Mouse (Mus musculus): Measurements from ENCODE around the gene Tacc2. TPM values are rescaled to one million over a fixed set of nuclear protein-coding genes. Genes with fewer than 3 reads are reported as not detected.

The Tacc2 gene
- polyA plus RNA-seq, 1 experiment from 2014 or later: 17.3 TPM

DNA sequence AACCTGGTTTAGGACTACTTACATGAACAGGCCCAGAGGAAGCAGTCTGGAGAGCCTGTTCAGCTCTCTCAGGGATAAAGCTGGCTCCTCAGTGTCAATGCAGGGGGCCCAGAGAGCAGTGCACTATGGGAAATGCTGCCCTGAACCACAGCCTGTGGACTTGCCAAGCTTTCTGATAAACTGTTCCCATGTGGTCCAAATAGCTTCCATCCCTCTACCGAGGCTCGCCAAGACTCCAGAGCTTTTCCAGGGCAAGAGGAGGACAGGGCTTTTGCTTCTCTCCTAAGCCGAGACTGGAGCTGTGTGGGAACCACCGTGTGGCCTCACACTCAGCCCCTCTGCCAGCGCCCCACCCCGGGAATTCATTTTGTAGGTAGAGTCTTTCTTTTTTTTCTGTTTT, 101.2 kb downstream of the Tacc2 start:
- Histone ChIP-seq H3K36me3 (ENCODE audit: control insufficient read depth, insufficient read depth, low read length) (no peaks in the 10 kb centered on the region; the same call in 1 of the 2 replicates), H3K4me2 (no peak overlapping the region), H3K27ac (ENCODE audit: low read depth, low read length) (no peak overlapping the region), H3K4me1 (replicated peaks; ENCODE audit: control insufficient read depth, insufficient read depth, low read length) (peaks cover 4% of the 10 kb centered on the region; the same call in 1 of the 2 replicates), H3K9me3 (ENCODE audit: control insufficient read depth, low read length) (no peaks in the 10 kb centered on the region), H3K27me3 (replicated peaks; ENCODE audit: control insufficient read depth, insufficient read depth, low read length) (no peaks in the 10 kb centered on the region), H3K4me3 (ENCODE audit: low read depth, low read length) (no peak overlapping the region), H3K9ac (ENCODE audit: low read depth, low read length) (no peak overlapping the region)
- WGBS: 88% methylated on average over 6 of the region's 6 CpGs
- DNase-seq (ENCODE audit: low spot score) (no peak), ATAC-seq (replicated peaks; ENCODE audit: low FRiP score) (no peak)

DNA sequence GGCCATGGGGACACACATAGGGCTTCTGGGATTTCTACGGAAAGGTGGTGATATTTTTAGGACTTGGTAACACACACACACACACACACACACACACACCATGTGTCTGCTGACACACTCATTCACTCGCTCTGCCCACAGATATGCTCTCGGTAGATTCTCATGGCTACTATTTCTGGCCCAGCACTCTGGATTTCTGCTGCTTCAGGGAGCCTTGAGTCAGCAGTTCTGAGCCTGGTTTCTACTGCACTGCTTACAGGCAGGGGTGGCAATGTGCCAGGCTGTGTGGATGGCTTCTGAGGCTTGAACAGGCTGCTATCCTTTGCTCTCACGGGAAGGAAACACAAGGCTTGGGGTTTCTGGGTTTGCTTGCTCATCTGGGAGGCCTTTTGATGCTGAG, 104.6 kb downstream of the Tacc2 start:
- ATAC-seq (replicated peaks; ENCODE audit: low FRiP score) (no peak), DNase-seq (ENCODE audit: low spot score) (no peak)
- Histone ChIP-seq H3K27ac (ENCODE audit: low read depth, low read length) (no peak overlapping the region), H3K4me2 (no peak overlapping the region), H3K27me3 (replicated peaks; ENCODE audit: control insufficient read depth, insufficient read depth, low read length) (no peaks in the 10 kb centered on the region), H3K4me3 (ENCODE audit: low read depth, low read length) (no peak overlapping the region), H3K4me1 (replicated peaks; ENCODE audit: control insufficient read depth, insufficient read depth, low read length) (no peaks in the 10 kb centered on the region), H3K9ac (ENCODE audit: low read depth, low read length) (no peak overlapping the region), H3K36me3 (ENCODE audit: control insufficient read depth, insufficient read depth, low read length) (no peaks in the 10 kb centered on the region), H3K9me3 (ENCODE audit: control insufficient read depth, low read length) (no peaks in the 10 kb centered on the region)
- WGBS: 78% methylated on average over 4 of the region's 4 CpGs

GRCm38 (mm10) chr7:130688601-130689000, 111.4 kb downstream of the Tacc2 start:
- H3K4me1 ChIP-seq (replicated peaks; ENCODE audit: control insufficient read depth, insufficient read depth, low read length): 0 out of 2 replicates have a peak, but pooled peaks cover 3% of the 10 kb centered on the region
- H3K4me3 ChIP-seq (ENCODE audit: low read depth, low read length): no peak overlapping the region
- no peak overlapping the region for H3K9ac ChIP-seq (ENCODE audit: low read depth, low read length)
- no peak overlapping the region for H3K27ac ChIP-seq (ENCODE audit: low read depth, low read length)
- no peak for ATAC-seq (replicated peaks; ENCODE audit: low FRiP score)
- H3K9me3 ChIP-seq (ENCODE audit: control insufficient read depth, low read length): no peaks in the 10 kb centered on the region
- H3K27me3 ChIP-seq (replicated peaks; ENCODE audit: control insufficient read depth, insufficient read depth, low read length): peaks cover 8% of the 10 kb centered on the region; the same call in 1 of the 2 replicates
- no peaks in the 10 kb centered on the region for H3K36me3 ChIP-seq (ENCODE audit: control insufficient read depth, insufficient read depth, low read length)
- 68% methylated on average over 4 of the region's 4 CpGs for WGBS
- no peak overlapping the region for H3K4me2 ChIP-seq
- no peak for DNase-seq (ENCODE audit: low spot score)

DNA sequence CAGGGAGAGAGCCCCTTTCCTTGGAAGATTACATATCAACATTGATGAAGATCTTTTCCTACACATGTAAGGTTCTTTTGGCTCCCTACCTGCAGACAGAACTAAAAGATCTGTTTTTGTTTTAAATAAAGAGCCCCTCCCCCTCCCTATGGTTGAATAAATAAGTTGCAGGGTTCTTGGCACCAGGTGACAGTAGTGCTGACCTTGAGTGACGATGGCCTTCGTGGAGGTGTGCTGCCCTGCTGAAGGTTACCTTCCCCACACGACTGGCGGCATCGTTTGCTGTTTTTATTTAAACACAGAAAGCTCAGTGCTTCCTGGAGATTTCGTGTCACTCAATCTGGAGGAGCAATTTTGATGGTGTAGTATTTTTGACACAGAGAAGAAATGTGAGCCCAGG, 113.6 kb downstream of the Tacc2 start:
- 75% methylated on average over 6 of the region's 6 CpGs for WGBS
- Histone ChIP-seq H3K9ac (ENCODE audit: low read depth, low read length) (no peak overlapping the region), H3K4me3 (ENCODE audit: low read depth, low read length) (no peak overlapping the region), H3K27ac (ENCODE audit: low read depth, low read length) (no peak overlapping the region), H3K27me3 (replicated peaks; ENCODE audit: control insufficient read depth, insufficient read depth, low read length) (peaks cover 8% of the 10 kb centered on the region; the same call in 1 of the 2 replicates), H3K9me3 (ENCODE audit: control insufficient read depth, low read length) (no peaks in the 10 kb centered on the region), H3K36me3 (ENCODE audit: control insufficient read depth, insufficient read depth, low read length) (no peaks in the 10 kb centered on the region), H3K4me2 (no peak overlapping the region), H3K4me1 (replicated peaks; ENCODE audit: control insufficient read depth, insufficient read depth, low read length) (peaks cover 6% of the 10 kb centered on the region; the same call in 1 of the 2 replicates)
- ATAC-seq (replicated peaks; ENCODE audit: low FRiP score): no peak
- DNase-seq (ENCODE audit: low spot score): no peak

DNA sequence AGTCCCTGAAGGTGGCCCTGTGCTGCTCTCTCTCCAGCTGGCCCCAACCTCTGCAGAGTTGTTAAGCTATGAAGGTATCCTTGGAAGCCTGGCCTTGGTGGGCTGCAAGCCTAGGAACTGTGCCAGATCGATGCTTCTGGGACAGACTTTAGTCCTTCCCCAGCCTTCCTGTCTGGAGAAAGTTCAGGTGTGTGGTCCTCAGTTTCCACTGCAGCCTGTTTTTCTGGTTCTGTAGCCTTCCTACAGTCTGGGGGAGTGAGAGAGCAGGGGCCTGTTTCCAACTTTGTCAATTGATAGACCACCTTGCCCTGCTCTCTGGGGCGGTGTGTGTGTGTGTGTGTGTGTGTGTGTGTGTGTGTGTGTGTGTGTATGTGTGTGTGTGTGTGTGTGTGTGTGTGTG, 114.7 kb downstream of the Tacc2 start:
- no peak for DNase-seq (ENCODE audit: low spot score)
- Histone ChIP-seq H3K9ac (ENCODE audit: low read depth, low read length) (no peak overlapping the region), H3K4me2 (no peak overlapping the region; the same call in 1 of the 2 replicates), H3K36me3 (ENCODE audit: control insufficient read depth, insufficient read depth, low read length) (no peaks in the 10 kb centered on the region), H3K9me3 (ENCODE audit: control insufficient read depth, low read length) (no peaks in the 10 kb centered on the region), H3K4me1 (replicated peaks; ENCODE audit: control insufficient read depth, insufficient read depth, low read length) (peaks cover 6% of the 10 kb centered on the region; the same call in 1 of the 2 replicates), H3K27ac (ENCODE audit: low read depth, low read length) (no peak overlapping the region), H3K27me3 (replicated peaks; ENCODE audit: control insufficient read depth, insufficient read depth, low read length) (peaks cover 8% of the 10 kb centered on the region; the same call in 1 of the 2 replicates), H3K4me3 (ENCODE audit: low read depth, low read length) (no peak overlapping the region)
- no peak for ATAC-seq (replicated peaks; ENCODE audit: low FRiP score)
- WGBS: 51% methylated on average over 2 of the region's 2 CpGs

DNA sequence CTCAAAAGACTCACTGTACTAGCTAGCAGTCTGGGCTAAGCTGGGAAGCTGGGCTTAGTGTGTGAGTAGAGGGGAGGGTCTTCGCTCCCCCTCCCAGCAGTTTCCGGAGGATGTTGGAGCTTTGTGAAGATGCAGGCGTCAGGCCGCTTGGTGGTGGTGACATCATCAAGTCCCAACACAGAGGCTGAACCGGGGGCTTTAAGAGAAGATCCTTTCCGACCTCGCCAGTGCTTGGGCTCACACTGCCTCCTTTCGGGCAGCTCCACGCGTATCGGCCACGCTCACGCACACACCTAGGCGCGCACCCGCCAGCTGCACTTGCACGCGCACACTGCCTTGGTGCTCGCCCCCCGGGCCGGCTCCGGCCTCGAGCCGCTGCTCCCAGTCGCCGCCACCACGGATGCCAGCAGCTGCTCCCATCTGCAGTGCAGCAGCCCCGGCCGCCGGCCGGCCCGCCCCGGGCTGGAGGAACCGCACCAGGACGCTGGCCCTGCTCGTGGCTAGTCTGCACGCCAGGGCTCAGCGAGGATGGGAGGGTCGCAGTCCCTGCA, 115.2 kb downstream of the Tacc2 start:
- ATAC-seq (replicated peaks; ENCODE audit: low FRiP score) (peak; percentile 53), DNase-seq (ENCODE audit: low spot score) (peak; percentile 69)
- Histone ChIP-seq H3K4me3 (ENCODE audit: low read depth, low read length) (peak overlapping the region; percentile 57), H3K4me2 (peak overlapping the region; percentile 62), H3K9ac (ENCODE audit: low read depth, low read length) (peak overlapping the region; percentile 70), H3K27me3 (replicated peaks; ENCODE audit: control insufficient read depth, insufficient read depth, low read length) (peaks cover 8% of the 10 kb centered on the region; the same call in 1 of the 2 replicates), H3K27ac (ENCODE audit: low read depth, low read length) (peak overlapping the region; percentile 82), H3K4me1 (replicated peaks; ENCODE audit: control insufficient read depth, insufficient read depth, low read length) (peaks cover 6% of the 10 kb centered on the region; the same call in 1 of the 2 replicates), H3K36me3 (ENCODE audit: control insufficient read depth, insufficient read depth, low read length) (no peaks in the 10 kb centered on the region), H3K9me3 (ENCODE audit: control insufficient read depth, low read length) (no peaks in the 10 kb centered on the region)
- WGBS: 1% methylated on average over 39 of the region's 39 CpGs

DNA sequence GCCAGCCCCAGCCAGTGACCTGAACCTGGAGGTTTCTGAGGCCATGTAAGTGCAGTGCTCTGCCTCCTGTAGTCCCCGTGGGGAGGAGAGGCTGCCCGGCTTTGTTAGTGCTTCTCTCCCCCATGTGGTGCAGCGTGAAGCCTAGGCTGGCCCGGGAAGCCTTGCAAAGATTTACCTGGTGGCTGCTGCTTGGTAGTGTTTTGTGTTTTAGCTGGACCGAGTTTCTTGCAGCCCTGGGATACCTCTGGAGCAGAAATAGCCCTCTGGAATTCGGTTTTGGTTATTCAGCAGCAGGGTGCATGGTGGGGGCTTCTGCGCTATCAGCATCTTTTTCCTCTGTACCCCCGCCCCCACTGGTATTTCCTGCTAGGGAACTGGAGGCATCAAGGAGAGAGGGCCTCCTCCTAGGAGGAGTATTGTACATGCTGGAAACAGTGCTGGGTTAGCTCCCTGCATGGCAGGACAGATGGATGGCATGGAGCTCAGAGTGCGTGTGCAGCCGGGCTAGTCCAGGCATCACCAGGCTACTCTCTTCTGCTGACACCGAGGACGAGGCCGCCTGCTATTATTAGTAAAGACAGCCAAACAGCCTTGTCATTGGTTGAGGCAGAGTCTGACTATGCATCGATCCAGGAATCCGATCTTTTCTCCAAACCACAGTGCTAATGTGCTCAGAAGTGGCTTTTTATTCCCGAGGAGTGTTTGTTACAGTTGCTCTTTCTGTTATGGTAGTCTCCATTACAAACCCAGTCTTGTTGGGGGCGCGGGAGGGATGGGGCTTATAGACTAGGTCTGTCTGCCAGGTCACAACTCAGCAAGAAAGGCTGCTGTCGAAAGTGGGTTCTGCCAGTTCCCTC, 115.9 kb downstream of the Tacc2 start:
- Histone ChIP-seq H3K9me3 (ENCODE audit: control insufficient read depth, low read length) (no peaks in the 10 kb centered on the region), H3K27me3 (replicated peaks; ENCODE audit: control insufficient read depth, insufficient read depth, low read length) (peaks cover 8% of the 10 kb centered on the region; the same call in 1 of the 2 replicates), H3K4me1 (replicated peaks; ENCODE audit: control insufficient read depth, insufficient read depth, low read length) (peaks cover 6% of the 10 kb centered on the region; the same call in 1 of the 2 replicates), H3K27ac (ENCODE audit: low read depth, low read length) (peak overlapping the region; percentile 82), H3K4me2 (peak overlapping the region; percentile 62), H3K36me3 (ENCODE audit: control insufficient read depth, insufficient read depth, low read length) (no peaks in the 10 kb centered on the region), H3K9ac (ENCODE audit: low read depth, low read length) (peak overlapping the region; percentile 70), H3K4me3 (ENCODE audit: low read depth, low read length) (peak overlapping the region; percentile 57)
- WGBS: 16% methylated on average over 19 of the region's 19 CpGs
- peak; percentile 66 for DNase-seq (ENCODE audit: low spot score)
- peak; percentile 35; the same call in 1 of the 2 replicates for ATAC-seq (replicated peaks; ENCODE audit: low FRiP score)

DNA sequence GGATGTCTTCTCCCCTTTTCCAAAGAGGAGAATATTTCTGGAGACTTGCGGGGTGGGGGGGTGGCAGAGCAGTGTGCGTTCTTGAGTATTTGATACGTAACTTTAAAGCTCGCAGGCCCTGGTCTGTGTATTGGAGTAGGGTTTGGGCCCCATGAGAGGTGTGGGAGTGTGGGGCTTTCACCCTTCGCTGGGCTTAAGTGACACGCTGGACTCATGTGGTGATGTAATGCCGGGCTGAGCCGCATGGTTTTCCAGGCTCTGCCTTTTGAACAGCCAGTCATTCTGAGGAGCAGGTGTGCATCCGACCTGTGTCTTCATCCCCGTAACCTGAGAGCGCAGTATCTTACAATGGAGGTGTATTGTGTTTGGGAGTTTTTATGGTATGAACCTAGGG, 116.6 kb downstream of the Tacc2 start:
- Histone ChIP-seq H3K27me3 (replicated peaks; ENCODE audit: control insufficient read depth, insufficient read depth, low read length) (peaks cover 8% of the 10 kb centered on the region; the same call in 1 of the 2 replicates), H3K4me1 (replicated peaks; ENCODE audit: control insufficient read depth, insufficient read depth, low read length) (peaks cover 6% of the 10 kb centered on the region; the same call in 1 of the 2 replicates), H3K9me3 (ENCODE audit: control insufficient read depth, low read length) (no peaks in the 10 kb centered on the region), H3K4me2 (peak overlapping the region; percentile 62), H3K4me3 (ENCODE audit: low read depth, low read length) (peak overlapping the region; percentile 57), H3K9ac (ENCODE audit: low read depth, low read length) (no peak overlapping the region), H3K27ac (ENCODE audit: low read depth, low read length) (no peak overlapping the region), H3K36me3 (ENCODE audit: control insufficient read depth, insufficient read depth, low read length) (no peaks in the 10 kb centered on the region)
- WGBS: 55% methylated on average over 11 of the region's 11 CpGs
- no peak for ATAC-seq (replicated peaks; ENCODE audit: low FRiP score)
- no peak for DNase-seq (ENCODE audit: low spot score)
